Mouse (Mus musculus) embryonic fibroblast, embryonic 13.5 days (primary cell): Measurements from ENCODE around the gene Specc1.

Source experiments
- CTCF ChIP-seq: IDR thresholded peaks from 2 replicates; pipeline ENCODE4 v1.5.1; 2011; ENCODE audit warnings: mild to moderate bottlenecking, control low read depth, low read length, moderate library complexity, borderline replicate concordance; ENCODE audit not compliant: insufficient read depth
- POLR2A ChIP-seq: IDR thresholded peaks from 2 replicates; pipeline ENCODE4 v1.6.1; 2011; ENCODE audit warnings: low read depth, mild to moderate bottlenecking, control low read depth, low read length, moderate library complexity

GRCm38 (mm10) chr11:61970901-61971300, 14.3 kb downstream of the Specc1 start:
- TF ChIP-seq POLR2A (no peak), CTCF (no peak)
